17 mouse cellular contexts compared by ENCODE assay signal in genomic region chr15:32306557-32307243, GRCm38 (mm10).
DNase-seq lines count a peak whose midpoint lies in the region; ATAC-seq and TF ChIP-seq lines count a peak whose summit lies in the region.
"Had no signal": no experiment of that assay in that cellular context is flagged by ENCODE, and none has a peak within 500 bp of the region (broad histone marks: within the 10 kb centered on the region; RNA-seq: fewer than 3 reads in every experiment).

No protein-coding gene starts in this region.

- no peaks in the 10 kb centered on the region for H3K9me3 ChIP-seq in heart, embryonic 12.5 days (replicated peaks)
- H3K9me3 ChIP-seq in CH12.LX (replicated peaks; ENCODE audit: low read length), result no peaks in the 10 kb centered on the region
- H3K9me3 ChIP-seq: limb, embryonic 15.5 days; neural tube, embryonic 12.5 days had no signal

- H3K36me3 ChIP-seq in heart, embryonic 12.5 days, result no peaks in the 10 kb centered on the region
- H3K36me3 ChIP-seq in CH12.LX (replicated peaks in 1 of 2; ENCODE audit: control insufficient read depth in 1 of 2, insufficient read depth in 1 of 2, low read length in 1 of 2), result no peaks in the 10 kb centered on the region
- no peaks in the 10 kb centered on the region for H3K36me3 ChIP-seq in splenic B cell, adult 2 months (ENCODE audit: control insufficient read depth, insufficient read depth, low read length, poor library complexity, severe bottlenecking)
- H3K36me3 ChIP-seq: neural tube, embryonic 12.5 days had no signal

- H3K27me3 ChIP-seq in heart, embryonic 12.5 days (replicated peaks), result no peaks in the 10 kb centered on the region
- H3K27me3 ChIP-seq in CH12.LX (replicated peaks), result no peaks in the 10 kb centered on the region
- H3K27me3 ChIP-seq in splenic B cell, adult 2 months (ENCODE audit: control insufficient read depth, insufficient read depth, low read length, poor library complexity, severe bottlenecking), result no peaks in the 10 kb centered on the region
- H3K27me3 ChIP-seq: limb, embryonic 15.5 days; neural tube, embryonic 12.5 days had no signal

- in situ Hi-C loops in CH12.LX (cut with MboI; ENCODE audit: low pct_ligation_motif_present, low pct_unique_long_range_greater_than_20kb, low sequenced_read_pairs), result no loop called here

- peak; percentile 66 for TF ChIP-seq EP300 in CH12.LX (IDR thresholded peaks at IDR 0.05; ENCODE audit: low read length)

- no peak for TF ChIP-seq POLR2A in CH12.LX (IDR thresholded peaks at IDR 0.05; ENCODE audit: low read depth, low read length)

- no peak overlapping the region for H3K4me3 ChIP-seq in heart, embryonic 12.5 days
- no peak overlapping the region for H3K4me3 ChIP-seq in CH12.LX (replicated peaks in 1 of 3; ENCODE audit: low read depth in 2 of 3, low read length in 2 of 3, poor library complexity in 1 of 3)
- H3K4me3 ChIP-seq: erythroblast, embryonic 14.5 days; limb, embryonic 15.5 days; neural tube, embryonic 12.5 days had no signal

- H3K9ac ChIP-seq in heart, embryonic 12.5 days, result no peak overlapping the region
- H3K9ac ChIP-seq in CH12.LX (ENCODE audit: insufficient read depth, low read depth), result no peak overlapping the region
- H3K9ac ChIP-seq: limb, embryonic 15.5 days; liver, postnatal 0 days; neural tube, embryonic 12.5 days had no signal

- no peak for TF ChIP-seq RAD21 in CH12.LX (IDR thresholded peaks at IDR 0.05; ENCODE audit: low read depth, low read length)

- peak; percentile 25 for DNase-seq in heart, adult 8-10 months (ENCODE audit: low spot score)
- peak; percentile 34 for DNase-seq in kidney, postnatal 10 days
- DNase-seq in kidney, postnatal 25 days, result no peak
- peak; percentile 57 for DNase-seq in CH12.LX (ENCODE audit: extremely low read depth)
- DNase-seq in splenic B cell, adult 2 months (ENCODE audit: low read depth, low spot score), result peak; percentile 19
- DNase-seq in adrenal gland, postnatal 4 days (ENCODE audit: low spot score in 2 of 2), result no peak
- DNase-seq: adrenal gland, postnatal 25 days; cerebellum, postnatal 25 days; liver, postnatal 0 days had no signal

- no peaks in the 10 kb centered on the region for H3K79me2 ChIP-seq in CH12.LX (replicated peaks; ENCODE audit: control insufficient read depth, extremely low read depth, insufficient read depth, poor library complexity, severe bottlenecking)

- H3K4me2 ChIP-seq in heart, embryonic 12.5 days, result no peak overlapping the region
- no peak overlapping the region for H3K4me2 ChIP-seq in CH12.LX (ENCODE audit: insufficient read depth, low read depth, poor library complexity, severe bottlenecking)
- H3K4me2 ChIP-seq: heart, embryonic 11.5 days; limb, embryonic 15.5 days; neural tube, embryonic 12.5 days had no signal

- no peak overlapping the region for H3K27ac ChIP-seq in heart, embryonic 12.5 days (ENCODE audit: poor library complexity, severe bottlenecking)
- H3K27ac ChIP-seq in CH12.LX (ENCODE audit: insufficient read depth, low read depth), result no peak overlapping the region
- H3K27ac ChIP-seq: limb, embryonic 15.5 days; neural tube, embryonic 12.5 days had no signal

- dilution Hi-C loops in CH12.LX (cut with MboI; ENCODE audit: extremely low pct_ligation_motif_present, extremely low pct_unique_long_range_greater_than_20kb, low sequenced_read_pairs), result no loop called here

- no peak for TF ChIP-seq CTCF in CH12.LX (conservative IDR thresholded peaks at IDR 0.05 in 1 of 2, IDR thresholded peaks at IDR 0.05 in 1 of 2; ENCODE audit: low read depth in 2 of 2, low read length in 2 of 2)

- peaks cover 9% of the 10 kb centered on the region for H3K4me1 ChIP-seq in heart, embryonic 12.5 days (replicated peaks)
- peaks cover 3 to 19% of the 10 kb centered on the region in 2 experiments; a peak in 2 of 4 replicates for H3K4me1 ChIP-seq in CH12.LX (ENCODE audit: control insufficient read depth in 1 of 2, insufficient read depth in 2 of 2)
- H3K4me1 ChIP-seq: limb, embryonic 15.5 days; neural tube, embryonic 12.5 days had no signal

- WGBS in heart, embryonic 12.5 days, result 43% methylated on average over 6 of the region's 6 CpGs

- no peak for ATAC-seq in heart, embryonic 12.5 days (ENCODE audit: insufficient number of reproducible peaks, low FRiP score)
- ATAC-seq in erythroblast, adult 5-6 weeks (replicated peaks; ENCODE audit: low FRiP score, poor library complexity, severe bottlenecking), result no peak
- ATAC-seq: forebrain, embryonic 16.5 days; inflammation-experienced regulatory T-cells, adult 6 months; liver, postnatal 0 days had no signal

TF ChIP-seq in CH12.LX, 34 proteins besides CTCF, POLR2A, EP300 and RAD21:
- TF ChIP-seq ETS1 (conservative IDR thresholded peaks at IDR 0.05; ENCODE audit: low read depth, low read length) (peak; percentile 74), BHLHE40 (IDR thresholded peaks at IDR 0.05; ENCODE audit: low read depth, low read length) (peak; percentile 75), JUN (IDR thresholded peaks at IDR 0.05; ENCODE audit: insufficient read depth, low read depth, low read length) (no peak), USF2 (conservative IDR thresholded peaks at IDR 0.05; ENCODE audit: low read depth, low read length) (peak; percentile 26; the same call in 1 of the 2 replicates), JUND (conservative IDR thresholded peaks at IDR 0.05; ENCODE audit: low read depth, low read length) (peak; percentile 9; the same call in 1 of the 2 replicates), CHD1 (IDR thresholded peaks at IDR 0.05; ENCODE audit: low read depth, low read length) (no peak), MEF2A (IDR thresholded peaks at IDR 0.05; ENCODE audit: borderline replicate concordance, low read depth, low read length) (peak; percentile 72; the same call in 1 of the 2 replicates), ZNF384 (IDR thresholded peaks at IDR 0.05; ENCODE audit: low read depth, low read length) (no peak), POLR2AphosphoS2 (IDR thresholded peaks at IDR 0.05; ENCODE audit: low read depth, low read length) (no peak), MAZ (IDR thresholded peaks at IDR 0.05; ENCODE audit: low read depth, low read length) (no peak), USF1 (IDR thresholded peaks at IDR 0.05; ENCODE audit: low read depth, low read length) (no peak)

Comparison
In these comparisons a context has a peak if more than half of its experiments do, and no peak if none do; other contexts are left out.
1. DNase-seq: peak in heart, adult 8-10 months (single experiment), kidney, postnatal 10 days (single experiment), CH12.LX (single experiment) and splenic B cell, adult 2 months (single experiment); none in kidney, postnatal 25 days (0 of 2) and adrenal gland, postnatal 4 days (0 of 2).